Mouse (Mus musculus): ENCODE measurements around the gene Eif1. TPM values are rescaled to one million over a fixed set of nuclear protein-coding genes. Genes with fewer than 3 reads are reported as not detected.
"Not testable (repeated sequence)": the region's sequence is repeated elsewhere in the genome, so short reads cannot be mapped to it uniquely, and the experiment has no call there.

The Eif1 gene
- polyA plus RNA-seq, 1 experiment: 768 TPM

- Histone ChIP-seq H3K4me3 (replicated peaks) (no peak overlapping the region), H3K9me3 (no peaks in the 10 kb centered on the region), H3K27me3 (replicated peaks) (peaks cover 40% of the 10 kb centered on the region), H3K4me1 (peaks cover 32% of the 10 kb centered on the region), H3K36me3 (replicated peaks; ENCODE audit: low read length) (no peaks in the 10 kb centered on the region)
- TF ChIP-seq FLI1 (IDR thresholded peaks at IDR 0.05; ENCODE audit: low read length): no peak
- no peak for TF ChIP-seq GATA1 (IDR thresholded peaks at IDR 0.05; ENCODE audit: borderline replicate concordance, low read length)
These were observed 32.7 kb upstream of the Eif1 start for GRCm38 (mm10) chr11:100287024-100287423.

- Histone ChIP-seq H3K27me3 (replicated peaks) (peaks cover 45% of the 10 kb centered on the region), H3K4me1 (peaks cover 34% of the 10 kb centered on the region), H3K4me3 (replicated peaks) (no peak overlapping the region), H3K36me3 (replicated peaks; ENCODE audit: low read length) (no peaks in the 10 kb centered on the region), H3K9me3 (no peaks in the 10 kb centered on the region)
- TF ChIP-seq GATA1 (IDR thresholded peaks at IDR 0.05; ENCODE audit: borderline replicate concordance, low read length) (no peak), FLI1 (IDR thresholded peaks at IDR 0.05; ENCODE audit: low read length) (no peak)
These were observed 30.7 kb upstream of the Eif1 start for GRCm38 (mm10) chr11:100288942-100289341.

GRCm38 (mm10) chr11:100290235-100290634 lies 29.4 kb upstream of the Eif1 start:
- no peaks in the 10 kb centered on the region for H3K36me3 ChIP-seq (replicated peaks; ENCODE audit: low read length)
- no peaks in the 10 kb centered on the region for H3K9me3 ChIP-seq
- H3K4me3 ChIP-seq (replicated peaks): no peak overlapping the region
- H3K27me3 ChIP-seq (replicated peaks): peaks cover 34% of the 10 kb centered on the region
- TF ChIP-seq GATA1 (IDR thresholded peaks at IDR 0.05; ENCODE audit: borderline replicate concordance, low read length) (no peak), FLI1 (IDR thresholded peaks at IDR 0.05; ENCODE audit: low read length) (no peak)
- peaks cover 37% of the 10 kb centered on the region for H3K4me1 ChIP-seq

GRCm38 (mm10) chr11:100292884-100293283 lies 26.8 kb upstream of the Eif1 start:
- no peaks in the 10 kb centered on the region for H3K36me3 ChIP-seq (replicated peaks; ENCODE audit: low read length)
- H3K27me3 ChIP-seq (replicated peaks): peaks cover 21% of the 10 kb centered on the region
- H3K9me3 ChIP-seq: no peaks in the 10 kb centered on the region
- no peak for TF ChIP-seq GATA1 (IDR thresholded peaks at IDR 0.05; ENCODE audit: borderline replicate concordance, low read length)
- TF ChIP-seq FLI1 (IDR thresholded peaks at IDR 0.05; ENCODE audit: low read length): no peak
- peaks cover 45% of the 10 kb centered on the region for H3K4me1 ChIP-seq
- no peak overlapping the region for H3K4me3 ChIP-seq (replicated peaks)

- TF ChIP-seq FLI1 (IDR thresholded peaks at IDR 0.05; ENCODE audit: low read length): no peak
- TF ChIP-seq GATA1 (IDR thresholded peaks at IDR 0.05; ENCODE audit: borderline replicate concordance, low read length): no peak
- H3K4me3 ChIP-seq (replicated peaks): peak overlapping the region; percentile 3
- peaks cover 45% of the 10 kb centered on the region for H3K4me1 ChIP-seq
- no peaks in the 10 kb centered on the region for H3K36me3 ChIP-seq (replicated peaks; ENCODE audit: low read length)
- no peaks in the 10 kb centered on the region for H3K9me3 ChIP-seq
- H3K27me3 ChIP-seq (replicated peaks): peaks cover 11% of the 10 kb centered on the region
These were observed 24.4 kb upstream of the Eif1 start for GRCm38 (mm10) chr11:100295308-100295707.

- Histone ChIP-seq H3K4me3 (replicated peaks) (peak overlapping the region; percentile 78), H3K36me3 (replicated peaks; ENCODE audit: low read length) (no peaks in the 10 kb centered on the region), H3K27me3 (replicated peaks) (peaks cover 13% of the 10 kb centered on the region), H3K4me1 (peaks cover 26% of the 10 kb centered on the region), H3K9me3 (no peaks in the 10 kb centered on the region)
- TF ChIP-seq FLI1 (IDR thresholded peaks at IDR 0.05; ENCODE audit: low read length) (no peak), GATA1 (IDR thresholded peaks at IDR 0.05; ENCODE audit: borderline replicate concordance, low read length) (no peak)
These were observed 21.9 kb upstream of the Eif1 start for GRCm38 (mm10) chr11:100297801-100298200.

GRCm38 (mm10) chr11:100298274-100299036 lies 21.2 kb upstream of the Eif1 start:
- H3K9me3 ChIP-seq: no peaks in the 10 kb centered on the region
- peaks cover 11% of the 10 kb centered on the region for H3K27me3 ChIP-seq (replicated peaks)
- TF ChIP-seq GATA1 (IDR thresholded peaks at IDR 0.05; ENCODE audit: borderline replicate concordance, low read length): no peak
- TF ChIP-seq FLI1 (IDR thresholded peaks at IDR 0.05; ENCODE audit: low read length): no peak
- H3K4me3 ChIP-seq (replicated peaks): peak overlapping the region; percentile 78
- H3K36me3 ChIP-seq (replicated peaks; ENCODE audit: low read length): no peaks in the 10 kb centered on the region
- peaks cover 23% of the 10 kb centered on the region for H3K4me1 ChIP-seq

GRCm38 (mm10) chr11:100300293-100300692 lies 19.4 kb upstream of the Eif1 start:
- Histone ChIP-seq H3K27me3 (replicated peaks) (peaks cover 14% of the 10 kb centered on the region), H3K4me1 (peaks cover 20% of the 10 kb centered on the region), H3K9me3 (no peaks in the 10 kb centered on the region), H3K4me3 (replicated peaks) (no peak overlapping the region), H3K36me3 (replicated peaks; ENCODE audit: low read length) (no peaks in the 10 kb centered on the region)
- no peak for TF ChIP-seq GATA1 (IDR thresholded peaks at IDR 0.05; ENCODE audit: borderline replicate concordance, low read length)

GRCm38 (mm10) chr11:100301292-100301691 lies 18.4 kb upstream of the Eif1 start:
- Histone ChIP-seq H3K27me3 (replicated peaks) (peaks cover 13% of the 10 kb centered on the region), H3K36me3 (replicated peaks; ENCODE audit: low read length) (no peaks in the 10 kb centered on the region), H3K4me3 (replicated peaks) (no peak overlapping the region), H3K4me1 (peaks cover 14% of the 10 kb centered on the region), H3K9me3 (no peaks in the 10 kb centered on the region)
- no peak for TF ChIP-seq FLI1 (IDR thresholded peaks at IDR 0.05; ENCODE audit: low read length)
- no peak for TF ChIP-seq GATA1 (IDR thresholded peaks at IDR 0.05; ENCODE audit: borderline replicate concordance, low read length)

GRCm38 (mm10) chr11:100307900-100308299 lies 11.8 kb upstream of the Eif1 start:
- Histone ChIP-seq H3K27me3 (replicated peaks) (peaks cover 14% of the 10 kb centered on the region), H3K4me1 (no peaks in the 10 kb centered on the region), H3K4me3 (replicated peaks) (no peak overlapping the region), H3K9me3 (no peaks in the 10 kb centered on the region), H3K36me3 (replicated peaks; ENCODE audit: low read length) (no peaks in the 10 kb centered on the region)
- TF ChIP-seq GATA1 (IDR thresholded peaks at IDR 0.05; ENCODE audit: borderline replicate concordance, low read length): no peak
- TF ChIP-seq FLI1 (IDR thresholded peaks at IDR 0.05; ENCODE audit: low read length): no peak

GRCm38 (mm10) chr11:100308672-100309071 lies 11.0 kb upstream of the Eif1 start:
- H3K36me3 ChIP-seq (replicated peaks; ENCODE audit: low read length); H3K4me1 ChIP-seq; H3K4me3 ChIP-seq (replicated peaks); H3K9me3 ChIP-seq: not testable (repeated sequence)
- H3K27me3 ChIP-seq (replicated peaks): peaks cover 13% of the 10 kb centered on the region
